Mouse (Mus musculus) neural tube, postnatal 0 days (tissue): ENCODE data around the gene Nudt9. TPM values are rescaled to one million over a fixed set of nuclear protein-coding genes. Genes with fewer than 3 reads are reported as not detected.

Source experiments
- microRNA-seq: library from miRNA; unstranded; fragments of <30 nt; microRNA quantifications from one replicate; pipeline ENCODE4, GENCODE M21; 2016
- polyA plus RNA-seq: library from polyadenylated mRNA; unstranded; fragments of >200 nt; fragmentation: Nextera tagmentation; extraction: Ambion mirVana; gene quantifications from 2 replicates; pipeline ENCODE4 v1.2.1, GENCODE M21; 2015

The Nudt9 gene
- polyA plus RNA-seq, result 99.0 and 100 TPM in 2 replicates

GRCm38 (mm10) chr5:104046256-104047199 lies at the start of gene Nudt9:
Gene Nudt9 (plus strand): TSS chr5:104046306.

GRCm38 (mm10) chr5:104021597-104022378 lies 24.3 kb upstream of the Nudt9 start, which contains the start of gene Hsd17b11:
Gene Hsd17b11 (minus strand): TSS chr5:104021919.

DNA sequence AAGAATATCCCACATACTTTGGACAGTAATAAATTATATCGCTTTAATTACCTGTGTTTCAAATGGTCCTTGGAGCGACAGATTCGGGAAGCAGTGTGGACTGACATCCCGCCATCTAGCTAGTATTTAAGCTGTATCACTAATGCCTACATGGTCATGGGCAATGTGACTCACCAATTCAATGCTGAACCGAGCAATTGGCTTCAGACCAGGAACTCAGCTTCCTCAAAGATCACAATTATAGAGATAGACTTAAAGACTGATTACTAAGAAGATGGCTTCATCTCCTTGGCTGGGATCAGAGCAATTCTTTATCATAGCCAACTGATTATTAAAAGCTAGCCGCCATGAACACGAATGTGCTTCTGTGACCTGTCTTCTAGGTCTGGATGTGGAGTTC lies 31.4 kb downstream of the Nudt9 start, which contains the start of gene Gm17660:
Gm17660 (minus strand) TSS at position 101 of the 400 bp plus-strand sequence.

GRCm38 (mm10) chr5:104113491-104114172 lies 67.5 kb downstream of the Nudt9 start, which contains the start of gene Sparcl1:
Gene Sparcl1 (minus strand): TSS chr5:104113733.

Small RNAs within 50 kb of the gene (microRNA-seq; reads per million reads assigned to microRNA genes)
- gene Mir5619, result 1.2 reads per million

Other genes starting within 250 kb of the Nudt9 start
- 33.7 and 33.9 TPM in 2 replicates for gene Klhl8, start 135.0 kb upstream of the Nudt9 start, polyA plus RNA-seq
- gene Hsd17b13, start 68.9 kb upstream of the Nudt9 start, polyA plus RNA-seq, result 0.28 TPM in 1 of 2 replicates, not detected in the other
- gene Hsd17b11, start 24.4 kb upstream of the Nudt9 start, polyA plus RNA-seq, result 6.1 and 7.9 TPM in 2 replicates
- gene Gm17660, start 31.3 kb downstream of the Nudt9 start, polyA plus RNA-seq, result 0.66 TPM in 1 of 2 replicates, not detected in the other
- 1,210 and 1,268 TPM in 2 replicates for gene Sparcl1, start 67.4 kb downstream of the Nudt9 start, polyA plus RNA-seq
- 0.06 TPM in 1 of 2 replicates, not detected in the other for gene Dspp, start 124.4 kb downstream of the Nudt9 start, polyA plus RNA-seq
- 0.61 and 1.1 TPM in 2 replicates for gene Dmp1, start 156.3 kb downstream of the Nudt9 start, polyA plus RNA-seq